Mouse (Mus musculus) liver (tissue): ENCODE data around the gene Ssxb6.
"Not testable (repeated sequence)": the region's sequence is repeated elsewhere in the genome, so short reads cannot be mapped to it uniquely, and the experiment has no call there.

Source experiments
- DNase-seq: peaks from one replicate; pipeline ENCODE4 v3.0.0-alpha.2; 2020; ENCODE audit warnings: mixed read lengths

Gene Ssxb6

GRCm38 (mm10) chrX:8548155-8548554 lies at the start of gene Ssxb6:
Ssxb6 (minus strand) TSS chrX:8548255.
- DNase-seq = not testable (repeated sequence)

GRCm38 (mm10) chrX:8591716-8592115 lies 43.7 kb upstream of the Ssxb6 start, which contains the start of gene Ssxb3:
Ssxb3 (minus strand) TSS chrX:8591816.
- DNase-seq = not testable (repeated sequence)

- no peak for DNase-seq
Measured at GRCm38 (mm10) chrX:8524854-8525253, 23.2 kb downstream of the Ssxb6 start, which contains the start of gene Gm14459. Gm14459 (minus strand) TSS chrX:8524954.
